Mouse (Mus musculus): ENCODE results near the gene Gm20708. TPM values are rescaled to one million over a fixed set of nuclear protein-coding genes. Genes with fewer than 3 reads are reported as not detected.

Gm20708 gene
- polyA plus RNA-seq, 1 experiment from 2014 or later: 0.50 TPM

GRCm38 (mm10) chr11:117774925-117775324 is 34.5 kb upstream of the Gm20708 start:
- ATAC-seq (ENCODE audit: insufficient number of reproducible peaks, low FRiP score, low TSS enrichment, low read depth): no peak
- Histone ChIP-seq H3K4me3 (no peak overlapping the region), H3K9me3 (no peaks in the 10 kb centered on the region), H3K9ac (no peak overlapping the region), H3K4me2 (no peak overlapping the region), H3K36me3 (peaks cover 48% of the 10 kb centered on the region), H3K4me1 (peaks cover 21% of the 10 kb centered on the region), H3K27ac (no peak overlapping the region), H3K27me3 (no peaks in the 10 kb centered on the region)
- WGBS: 93% methylated on average over 10 of the region's 10 CpGs

- H3K9ac ChIP-seq: no peak overlapping the region
- no peaks in the 10 kb centered on the region for H3K9me3 ChIP-seq
- H3K4me2 ChIP-seq: no peak overlapping the region
- peaks cover 48% of the 10 kb centered on the region for H3K36me3 ChIP-seq
- H3K27ac ChIP-seq: no peak overlapping the region
- no peaks in the 10 kb centered on the region for H3K27me3 ChIP-seq
- ATAC-seq (ENCODE audit: insufficient number of reproducible peaks, low FRiP score, low TSS enrichment, low read depth): no peak
- 90% methylated on average over 11 of the region's 13 CpGs for WGBS
- no peak overlapping the region for H3K4me3 ChIP-seq
- H3K4me1 ChIP-seq: peaks cover 27% of the 10 kb centered on the region
Measured at GRCm38 (mm10) chr11:117775540-117775939, 33.9 kb upstream of the Gm20708 start.

GRCm38 (mm10) chr11:117776085-117776792 is 33.2 kb upstream of the Gm20708 start:
- Histone ChIP-seq H3K9ac (no peak overlapping the region), H3K4me2 (no peak overlapping the region), H3K27ac (no peak overlapping the region), H3K4me1 (peaks cover 34% of the 10 kb centered on the region), H3K9me3 (no peaks in the 10 kb centered on the region), H3K27me3 (no peaks in the 10 kb centered on the region), H3K36me3 (peaks cover 48% of the 10 kb centered on the region), H3K4me3 (no peak overlapping the region)
- no peak for ATAC-seq (ENCODE audit: insufficient number of reproducible peaks, low FRiP score, low TSS enrichment, low read depth)
- 91% methylated on average over 14 of the region's 14 CpGs for WGBS

GRCm38 (mm10) chr11:117777111-117777510 is 32.4 kb upstream of the Gm20708 start:
- Histone ChIP-seq H3K4me3 (no peak overlapping the region), H3K9ac (no peak overlapping the region), H3K27me3 (0 out of 2 replicates have a peak, but pooled peaks cover 4% of the 10 kb centered on the region), H3K4me1 (peaks cover 43% of the 10 kb centered on the region), H3K27ac (no peak overlapping the region), H3K9me3 (no peaks in the 10 kb centered on the region), H3K4me2 (no peak overlapping the region), H3K36me3 (peaks cover 42% of the 10 kb centered on the region)
- ATAC-seq (ENCODE audit: insufficient number of reproducible peaks, low FRiP score, low TSS enrichment, low read depth): no peak
- 77% methylated on average over 5 of the region's 5 CpGs for WGBS

GRCm38 (mm10) chr11:117778031-117778430 is 31.4 kb upstream of the Gm20708 start:
- Histone ChIP-seq H3K4me1 (peaks cover 47% of the 10 kb centered on the region), H3K27ac (no peak overlapping the region), H3K9me3 (no peaks in the 10 kb centered on the region), H3K36me3 (peaks cover 34% of the 10 kb centered on the region), H3K27me3 (peaks cover 9% of the 10 kb centered on the region; the same call in 1 of the 2 replicates), H3K4me2 (no peak overlapping the region), H3K9ac (no peak overlapping the region), H3K4me3 (no peak overlapping the region)
- no peak for ATAC-seq (ENCODE audit: insufficient number of reproducible peaks, low FRiP score, low TSS enrichment, low read depth)
- WGBS: 90% methylated on average over 11 of the region's 11 CpGs

GRCm38 (mm10) chr11:117778851-117779433 is 30.5 kb upstream of the Gm20708 start:
- H3K4me1 ChIP-seq: peaks cover 54% of the 10 kb centered on the region
- peak overlapping the region; percentile 46 for H3K4me3 ChIP-seq
- H3K9ac ChIP-seq: no peak overlapping the region
- H3K27ac ChIP-seq: peak overlapping the region; percentile 83
- H3K36me3 ChIP-seq: peaks cover 26% of the 10 kb centered on the region
- H3K27me3 ChIP-seq: peaks cover 10% of the 10 kb centered on the region; the same call in 1 of the 2 replicates
- no peaks in the 10 kb centered on the region for H3K9me3 ChIP-seq
- peak overlapping the region; percentile 93 for H3K4me2 ChIP-seq
- no peak for ATAC-seq (ENCODE audit: insufficient number of reproducible peaks, low FRiP score, low TSS enrichment, low read depth)
- WGBS: 48% methylated on average over 12 of the region's 12 CpGs

- WGBS: 3% methylated on average over 38 of the region's 38 CpGs
- ATAC-seq (ENCODE audit: insufficient number of reproducible peaks, low FRiP score, low TSS enrichment, low read depth): peak; percentile 25; the same call in 1 of the 2 replicates
Measured at GRCm38 (mm10) chr11:117779434-117780198, 29.9 kb upstream of the Gm20708 start.

GRCm38 (mm10) chr11:117780199-117780515 is 29.3 kb upstream of the Gm20708 start:
- Histone ChIP-seq H3K4me1 (peaks cover 54% of the 10 kb centered on the region), H3K4me2 (peak overlapping the region; percentile 93), H3K36me3 (peaks cover 15% of the 10 kb centered on the region), H3K9me3 (no peaks in the 10 kb centered on the region), H3K27ac (peak overlapping the region; percentile 83), H3K27me3 (peaks cover 10% of the 10 kb centered on the region; the same call in 1 of the 2 replicates), H3K4me3 (peak overlapping the region; percentile 46), H3K9ac (peak overlapping the region; percentile 50)
- WGBS: 2% methylated on average over 17 of the region's 17 CpGs
- ATAC-seq (ENCODE audit: insufficient number of reproducible peaks, low FRiP score, low TSS enrichment, low read depth): peak; percentile 17

More at GRCm38 (mm10) chr11:117779434-117780198, 29.9 kb upstream of the Gm20708 start:
- Histone ChIP-seq H3K4me3 (peak overlapping the region; percentile 46), H3K9me3 (no peaks in the 10 kb centered on the region), H3K27ac (peak overlapping the region; percentile 83), H3K4me1 (peaks cover 54% of the 10 kb centered on the region), H3K9ac (peak overlapping the region; percentile 50), H3K4me2 (peak overlapping the region; percentile 93), H3K36me3 (peaks cover 21% of the 10 kb centered on the region), H3K27me3 (peaks cover 10% of the 10 kb centered on the region; the same call in 1 of the 2 replicates)

GRCm38 (mm10) chr11:117780582-117781111 is 28.8 kb upstream of the Gm20708 start:
- peak overlapping the region; percentile 93 for H3K4me2 ChIP-seq
- H3K9me3 ChIP-seq: no peaks in the 10 kb centered on the region
- H3K27ac ChIP-seq: peak overlapping the region; percentile 83
- H3K9ac ChIP-seq: peak overlapping the region; percentile 50
- peak; percentile 78 for ATAC-seq (ENCODE audit: insufficient number of reproducible peaks, low FRiP score, low TSS enrichment, low read depth)
- 1% methylated on average over 19 of the region's 19 CpGs for WGBS
- H3K36me3 ChIP-seq: peaks cover 10% of the 10 kb centered on the region
- peaks cover 54% of the 10 kb centered on the region for H3K4me1 ChIP-seq
- H3K4me3 ChIP-seq: peak overlapping the region; percentile 46
- peaks cover 10% of the 10 kb centered on the region; the same call in 1 of the 2 replicates for H3K27me3 ChIP-seq

GRCm38 (mm10) chr11:117781199-117781821 is 28.2 kb upstream of the Gm20708 start:
- Histone ChIP-seq H3K9ac (no peak overlapping the region), H3K4me1 (peaks cover 54% of the 10 kb centered on the region)

GRCm38 (mm10) chr11:117781993-117782704 is 27.3 kb upstream of the Gm20708 start, which contains the start of the genes Tmc8 and Tmc6:
Gene Tmc8, plus strand, starts transcription at chr11:117782076.
Gene Tmc6, minus strand, starts transcription at chr11:117782198.
- ATAC-seq (ENCODE audit: insufficient number of reproducible peaks, low FRiP score, low TSS enrichment, low read depth): no peak
- Histone ChIP-seq H3K4me2 (peak within 1 kb of the TSS; percentile 93), H3K27ac (peak within 1 kb of the TSS; percentile 83), H3K36me3 (peaks cover 6% of the 10 kb centered on the region), H3K9ac (no peak within 1 kb of the TSS; the same call in 1 of the 2 replicates), H3K4me3 (peak within 1 kb of the TSS; percentile 46), H3K27me3 (peaks cover 10% of the 10 kb centered on the region; the same call in 1 of the 2 replicates), H3K4me1 (peaks cover 54% of the 10 kb centered on the region), H3K9me3 (no peaks in the 10 kb centered on the region)
- WGBS: 49% methylated on average over 24 of the region's 24 CpGs

More at GRCm38 (mm10) chr11:117781199-117781821, 28.2 kb upstream of the Gm20708 start:
- Histone ChIP-seq H3K4me2 (peak overlapping the region; percentile 93), H3K4me3 (peak overlapping the region; percentile 46), H3K27me3 (peaks cover 10% of the 10 kb centered on the region; the same call in 1 of the 2 replicates), H3K36me3 (peaks cover 6% of the 10 kb centered on the region), H3K9me3 (no peaks in the 10 kb centered on the region), H3K27ac (peak overlapping the region; percentile 83)
- 15% methylated on average over 18 of the region's 18 CpGs for WGBS
- ATAC-seq (ENCODE audit: insufficient number of reproducible peaks, low FRiP score, low TSS enrichment, low read depth): no peak

All from limb, embryonic 15.5 days (tissue).